19 mouse cellular contexts compared by ENCODE assay signal in genomic region chr6:120155510-120155909, GRCm38 (mm10).
DNase-seq lines count a peak whose midpoint lies in the region; ATAC-seq and TF ChIP-seq lines count a peak whose summit lies in the region.
"Had no signal": no experiment of that assay in that cellular context is flagged by ENCODE, and none has a peak within 500 bp of the region (broad histone marks: within the 10 kb centered on the region; RNA-seq: fewer than 3 reads in every experiment).

No protein-coding gene starts in this region.

- H3K79me2 ChIP-seq in heart, adult 2 months (replicated peaks; ENCODE audit: control insufficient read depth, insufficient read depth, low read length) = no peaks in the 10 kb centered on the region

- no peaks in the 10 kb centered on the region; the same call in 1 of the 2 replicates for H3K36me3 ChIP-seq in heart, adult 2 months (ENCODE audit: control insufficient read depth, insufficient read depth, low read length)
- H3K36me3 ChIP-seq: embryonic facial prominence, embryonic 12.5 days; forebrain, embryonic 15.5 days; heart, embryonic 15.5 days had no signal

- no peaks in the 10 kb centered on the region for H3K27me3 ChIP-seq in heart, adult 2 months (ENCODE audit: control insufficient read depth, insufficient read depth, low read length)
- H3K27me3 ChIP-seq: embryonic facial prominence, embryonic 12.5 days; forebrain, embryonic 15.5 days; heart, embryonic 15.5 days had no signal

- TF ChIP-seq EP300 in heart, adult 2 months (IDR thresholded peaks at IDR 0.05; ENCODE audit: insufficient read depth, low read depth, low read length) = no peak

- peak; percentile 94 for DNase-seq in heart, adult 11 months
- no peak for DNase-seq in heart, adult 2 months
- DNase-seq in A20 (ENCODE audit: low read depth, low spot score) = peak; percentile 83
- DNase-seq in brain, adult 2 months (ENCODE audit: low read depth, low spot score) = peak; percentile 71
- no peak for DNase-seq in frontal cortex, adult 2 months (ENCODE audit: extremely low spot score in 1 of 2, low spot score in 1 of 2)
- no peak for DNase-seq in cerebellum, postnatal 4 days (ENCODE audit: low spot score in 2 of 2)
- DNase-seq in right cerebral cortex, adult 18-20 months = no peak
- DNase-seq: cerebellum, adult 18-20 months; cerebellum, postnatal 36 days; left cerebral cortex, postnatal 4 days; lung, postnatal 10 days had no signal

- H3K4me1 ChIP-seq in heart, adult 2 months (ENCODE audit: control insufficient read depth, insufficient read depth, low read length) = peaks cover 17% of the 10 kb centered on the region

- peak; percentile 49 for ATAC-seq in megakaryocyte progenitor cell, adult 5-6 weeks (replicated peaks; ENCODE audit: poor library complexity)
- ATAC-seq: forebrain, embryonic 15.5 days had no signal

- H3K27ac ChIP-seq in heart, adult 2 months = no peak overlapping the region
- H3K27ac ChIP-seq: embryonic facial prominence, embryonic 12.5 days; forebrain, embryonic 15.5 days; heart, embryonic 15.5 days; hindbrain, postnatal 0 days; liver, embryonic 14.5 days; stomach, postnatal 0 days had no signal

- no peak overlapping the region for H3K4me3 ChIP-seq in heart, adult 2 months
- H3K4me3 ChIP-seq: embryonic facial prominence, embryonic 12.5 days; forebrain, embryonic 15.5 days; gastrocnemius, adult 2 months; heart, embryonic 15.5 days had no signal

- intact Hi-C loops in heart, adult 2 months (cut with DNase I) = no loop called here

- TF ChIP-seq CTCF in heart, adult 2 months (IDR thresholded peaks at IDR 0.05) = no peak

- no peak overlapping the region for H3K9ac ChIP-seq in heart, adult 2 months (ENCODE audit: low read depth, low read length)
- H3K9ac ChIP-seq: embryonic facial prominence, embryonic 12.5 days; forebrain, embryonic 15.5 days; heart, embryonic 15.5 days; liver, embryonic 14.5 days had no signal

- TF ChIP-seq POLR2A in heart, adult 2 months (IDR thresholded peaks at IDR 0.05; ENCODE audit: insufficient read depth, low read depth, low read length) = no peak

- WGBS in heart, adult 2 months = 74% methylated on average over 4 of the region's 4 CpGs

Comparison
In these comparisons a context has a peak if more than half of its experiments do, and no peak if none do; other contexts are left out.
1. DNase-seq: peak in heart, adult 11 months (single experiment), A20 (single experiment) and brain, adult 2 months (single experiment); none in heart, adult 2 months (0 of 2), frontal cortex, adult 2 months (0 of 2), cerebellum, postnatal 4 days (0 of 2) and right cerebral cortex, adult 18-20 months (single experiment).